Mouse (Mus musculus): ENCODE measurements around the gene Cfap299.

Gene Cfap299

GRCm38 (mm10) chr5:98651049-98651448 is 321.9 kb downstream of the Cfap299 start:
- DNase-seq: no peak

DNA sequence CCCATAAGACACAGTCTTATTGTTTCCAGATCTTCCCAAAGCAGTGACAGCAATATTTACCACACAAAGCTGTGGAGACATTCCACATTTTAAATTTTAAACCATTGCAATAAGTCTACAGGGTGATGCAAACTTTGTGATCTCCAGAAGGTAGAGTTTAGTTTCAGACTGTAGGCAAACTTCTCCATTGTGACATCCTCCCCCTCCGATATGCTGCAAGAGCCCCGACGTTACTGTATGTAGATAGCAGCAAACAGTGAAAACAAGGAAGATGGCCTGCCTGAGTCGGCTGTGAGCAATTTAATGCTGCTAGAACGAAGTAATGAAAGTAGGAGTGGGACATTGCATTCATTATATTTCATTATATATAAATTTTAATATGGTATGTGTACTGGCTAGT is 359.1 kb downstream of the Cfap299 start:
- DNase-seq: no peak

DNA sequence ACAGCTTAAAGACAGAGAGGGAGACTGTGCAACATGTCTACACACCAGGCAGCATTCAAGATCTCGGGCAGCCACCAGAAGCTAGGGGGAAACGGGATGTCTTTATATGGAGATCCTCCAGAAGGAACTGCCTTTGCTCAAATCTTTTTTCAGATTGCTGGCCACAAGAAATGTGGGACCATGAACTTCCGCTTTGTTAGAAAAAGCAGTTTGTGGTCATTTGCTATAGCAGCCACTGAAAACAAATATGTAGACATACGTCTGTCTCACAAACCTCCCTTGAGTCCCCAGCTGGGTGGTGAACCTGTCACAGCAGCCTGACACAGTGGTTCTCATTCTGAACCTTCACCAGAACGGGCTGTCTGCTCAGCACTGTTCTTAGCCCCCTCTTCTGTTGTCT is 363.0 kb downstream of the Cfap299 start:
- DNase-seq: no peak

DNA sequence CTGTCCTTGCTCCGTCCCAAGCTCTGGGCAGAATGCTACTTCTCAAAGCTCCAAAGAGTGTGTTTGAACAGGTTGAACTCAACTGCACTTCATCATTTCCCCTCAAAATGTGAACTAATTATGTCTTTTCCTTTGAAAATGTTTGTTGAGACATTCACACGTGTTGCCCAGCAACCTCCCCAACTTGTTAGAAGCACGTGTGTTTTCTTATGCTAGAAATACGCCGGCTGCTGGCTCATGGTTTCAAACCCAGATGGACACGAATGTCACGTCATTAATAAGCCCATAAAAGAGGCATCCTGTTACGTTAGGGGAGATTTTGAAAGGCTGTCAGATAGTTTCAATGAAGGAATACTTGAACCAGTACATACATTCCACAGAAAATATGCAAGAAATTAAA is 367.2 kb downstream of the Cfap299 start:
- peak; percentile 18 for DNase-seq

GRCm38 (mm10) chr5:98703963-98704362 is 374.9 kb downstream of the Cfap299 start:
- DNase-seq: peak; percentile 53

- no peak for DNase-seq
Observed at GRCm38 (mm10) chr5:98706597-98706996, 377.5 kb downstream of the Cfap299 start.

GRCm38 (mm10) chr5:98715392-98715791 is 386.3 kb downstream of the Cfap299 start:
- DNase-seq: no peak

DNA sequence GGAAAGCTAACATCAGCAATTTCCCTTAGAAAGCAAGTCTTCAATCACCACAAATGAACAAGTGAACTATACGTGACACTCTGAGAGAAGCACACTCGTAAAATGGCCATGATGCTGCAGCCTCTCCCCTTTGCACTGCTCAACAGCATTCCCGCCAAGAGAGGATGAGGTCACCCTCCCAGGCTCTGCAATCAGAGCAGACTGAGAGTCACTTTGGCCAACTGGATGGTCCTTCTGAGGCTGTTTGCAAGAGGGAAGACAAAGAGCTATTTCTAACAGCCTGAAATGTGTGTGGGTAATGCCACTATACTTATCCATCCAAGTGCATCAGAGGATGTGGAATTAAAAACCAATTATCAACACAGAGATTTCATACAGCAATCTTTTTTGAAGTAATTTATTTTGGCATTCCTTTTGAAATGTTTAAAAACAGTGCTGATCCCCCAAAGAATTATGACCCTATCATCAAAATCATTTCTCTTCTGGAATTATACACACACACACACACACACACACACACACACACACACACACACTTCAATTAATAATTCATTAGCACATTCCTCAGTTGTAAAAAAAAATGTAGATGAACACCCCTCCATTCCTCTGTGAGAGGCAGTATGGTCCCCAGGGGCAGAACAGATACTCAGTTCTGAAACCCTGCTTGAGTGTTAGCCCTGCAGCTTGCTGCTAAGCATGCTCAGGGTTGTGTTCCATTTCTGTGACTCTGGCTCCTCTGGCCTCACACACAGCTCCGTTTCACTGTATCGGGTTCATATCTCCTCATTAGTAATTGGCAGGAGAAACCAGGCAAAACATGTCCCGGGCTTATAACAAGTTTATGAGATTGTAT is 403.3 kb downstream of the Cfap299 start:
- peak; percentile 23 for DNase-seq

- no peak for DNase-seq
Observed at GRCm38 (mm10) chr5:98733010-98733399, 403.9 kb downstream of the Cfap299 start.

GRCm38 (mm10) chr5:98761858-98762652 is 433.0 kb downstream of the Cfap299 start:
- no peak for DNase-seq

- no peak for DNase-seq
Observed at GRCm38 (mm10) chr5:98778588-98778987, 449.5 kb downstream of the Cfap299 start.

DNA sequence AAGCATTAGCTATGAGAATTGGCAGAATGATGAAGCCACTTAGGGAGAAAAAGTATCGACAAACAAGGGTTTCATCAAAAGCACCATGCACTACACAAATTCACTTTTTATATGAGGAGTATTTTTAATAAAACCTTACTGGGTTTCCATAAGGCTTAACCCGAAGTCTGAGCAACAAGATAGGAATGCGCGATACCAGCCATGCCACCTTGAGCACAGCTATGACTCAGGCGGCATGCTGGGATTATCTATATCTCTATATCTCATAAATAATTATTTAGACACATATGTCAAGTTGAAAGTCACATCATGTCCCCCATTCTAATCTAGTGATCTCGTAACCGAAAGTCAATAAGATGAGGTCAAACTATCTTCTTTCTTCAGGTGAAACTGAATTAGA is 453.0 kb downstream of the Cfap299 start:
- no peak for DNase-seq

GRCm38 (mm10) chr5:98787735-98788134 is 458.6 kb downstream of the Cfap299 start:
- DNase-seq: peak; percentile 14

- no peak for DNase-seq
Observed at GRCm38 (mm10) chr5:98788568-98788967, 459.5 kb downstream of the Cfap299 start.

GRCm38 (mm10) chr5:98790894-98791607 is 461.9 kb downstream of the Cfap299 start:
- no peak for DNase-seq

DNA sequence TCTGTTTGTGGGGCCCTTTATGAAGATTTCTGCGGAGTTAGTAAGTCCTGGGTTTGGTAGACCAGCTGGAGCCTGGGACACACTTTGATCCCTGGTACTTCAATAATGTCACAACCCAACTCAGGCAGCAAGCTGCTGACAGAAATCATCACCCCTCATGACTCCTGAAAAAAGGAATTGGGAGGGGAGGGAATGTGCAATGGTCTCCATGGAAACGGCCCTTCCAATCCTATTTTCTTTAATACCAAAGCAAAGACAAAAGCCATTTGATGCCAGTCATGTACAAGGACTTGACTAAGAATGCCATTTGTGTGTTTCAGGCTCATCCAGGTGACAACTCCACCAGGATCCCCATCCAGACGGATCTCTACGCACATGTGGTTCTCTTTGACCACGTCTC is 472.4 kb downstream of the Cfap299 start:
- DNase-seq: peak; percentile 7

GRCm38 (mm10) chr5:98804761-98805160 is 475.7 kb downstream of the Cfap299 start:
- no peak for DNase-seq

GRCm38 (mm10) chr5:98806492-98806891 is 477.4 kb downstream of the Cfap299 start:
- DNase-seq: no peak

GRCm38 (mm10) chr5:98807022-98807421 is 477.9 kb downstream of the Cfap299 start:
- no peak for DNase-seq

GRCm38 (mm10) chr5:98807953-98808352 is 478.8 kb downstream of the Cfap299 start:
- no peak for DNase-seq

DNA sequence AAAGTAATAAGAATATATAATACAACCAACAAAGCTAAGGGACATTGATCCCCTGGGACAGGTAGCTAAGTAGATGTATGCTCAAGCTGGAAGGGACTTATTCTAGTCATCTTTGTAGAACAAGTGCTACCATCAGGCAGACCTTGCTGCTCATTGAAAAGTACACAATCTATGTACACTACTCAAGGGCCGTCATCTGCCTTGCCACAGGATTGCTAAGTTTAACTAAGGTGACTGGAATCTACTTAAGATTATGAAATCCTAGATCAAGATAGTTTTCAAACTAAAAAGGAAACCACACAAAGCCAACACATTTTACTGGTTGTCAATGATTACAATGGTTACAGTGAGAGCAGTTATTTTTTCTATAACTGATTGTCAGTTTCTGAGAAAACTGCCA is 483.3 kb downstream of the Cfap299 start:
- DNase-seq: no peak

- DNase-seq: no peak
Observed at GRCm38 (mm10) chr5:98815269-98815668, 486.2 kb downstream of the Cfap299 start.

- no peak for DNase-seq
Observed at GRCm38 (mm10) chr5:98833760-98834159, 504.7 kb downstream of the Cfap299 start.
